Mouse (Mus musculus) mouse embryonic stem cell (cell line): ENCODE results near the gene Nipsnap2.
"Not testable (repeated sequence)": the region's sequence is repeated elsewhere in the genome, so short reads cannot be mapped to it uniquely, and the experiment has no call there.

ENCODE experiments used
- in situ Hi-C, 2 experiments: fragments of 300-500 bp; cut with MboI; formaldehyde crosslinking; loops; 1 replicate in 1 of 2; 3 replicates in 1 of 2; pipeline ENCODE4 v1.14.3; 2019 to 2020; ENCODE audit warnings: low sequenced_read_pairs in 2 of 2, low pct_unique_long_range_greater_than_20kb in 1 of 2, mixed read lengths in 1 of 2; ENCODE audit not compliant: unreplicated experiment in 1 of 2

Nipsnap2 gene

GRCm38 (mm10) chr5:129790591-129790990, 65.7 kb downstream of the Nipsnap2 start:
- in situ Hi-C loops = not testable (repeated sequence)
